Mouse (Mus musculus) c-Kit-positive CD71-positive TER-119-negative erythroid progenitor cells, embryonic 14.5 days (primary cell): ENCODE data around the gene Acyp2.

ENCODE experiments used
- DNase-seq: peaks from one replicate; pipeline ENCODE4 v3.0.0-alpha.2; 2013; ENCODE audit warnings: low read depth

Gene Acyp2

DNA sequence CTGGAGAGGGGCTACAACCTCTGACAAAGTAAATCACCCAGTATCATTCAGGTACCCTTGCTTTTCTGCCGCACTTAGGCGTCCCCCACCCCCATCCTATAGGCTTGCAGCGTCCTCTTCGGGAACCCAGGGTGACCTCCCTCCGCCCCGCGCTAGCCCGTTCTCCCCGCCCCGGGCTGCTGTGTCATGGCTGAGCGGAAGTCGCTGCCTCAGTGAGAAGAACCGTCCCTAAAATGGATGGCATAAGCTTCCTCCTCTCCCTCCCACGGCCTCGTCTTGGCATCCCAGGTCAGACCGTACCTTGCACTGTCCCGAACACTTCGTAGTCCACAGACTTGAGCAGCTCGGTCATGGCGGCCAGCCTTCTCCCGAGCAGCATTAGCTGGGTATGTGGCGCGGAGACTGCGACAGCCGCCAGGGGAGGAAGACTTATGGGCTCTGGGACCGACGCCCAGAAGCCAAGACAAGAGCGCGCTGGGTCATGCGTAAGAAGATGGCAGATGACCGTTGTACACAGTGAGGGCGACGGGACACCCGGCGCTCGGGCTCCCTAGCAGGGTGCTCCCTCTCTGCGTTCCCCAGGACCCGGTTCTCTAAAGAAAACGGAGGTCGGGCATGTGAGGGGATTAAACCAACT is at the start of gene Acyp2:
TSS of gene Acyp2 (minus strand) at position 587 of the 637 bp plus-strand sequence.
- DNase-seq: peak; percentile 68

DNA sequence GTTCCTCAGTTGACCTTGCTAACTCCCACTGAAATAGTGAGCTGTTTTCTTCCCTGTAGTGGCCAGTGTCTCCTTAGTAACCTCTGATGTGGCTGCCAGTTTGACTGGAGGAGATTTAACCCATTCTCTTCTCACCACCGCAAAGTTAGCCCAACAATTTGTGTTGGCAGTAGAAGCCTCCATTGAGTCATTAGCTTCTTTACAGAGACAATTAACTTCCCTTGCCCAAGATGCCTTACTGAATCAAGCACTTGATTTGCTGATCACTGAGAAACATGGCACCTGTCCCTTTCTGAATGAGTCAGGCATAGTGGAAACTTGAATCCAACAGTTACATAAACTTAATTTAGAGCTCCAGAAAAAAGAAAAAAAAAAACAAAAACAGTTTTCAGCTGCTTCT is 40.0 kb upstream of the Acyp2 start:
- DNase-seq: no peak

- no peak for DNase-seq
Observed at GRCm38 (mm10) chr11:30676086-30676485, 26.7 kb upstream of the Acyp2 start.

- no peak for DNase-seq
Observed at GRCm38 (mm10) chr11:30672719-30673118, 23.3 kb upstream of the Acyp2 start.

GRCm38 (mm10) chr11:30663001-30663400 is 13.6 kb upstream of the Acyp2 start:
- DNase-seq: no peak

DNA sequence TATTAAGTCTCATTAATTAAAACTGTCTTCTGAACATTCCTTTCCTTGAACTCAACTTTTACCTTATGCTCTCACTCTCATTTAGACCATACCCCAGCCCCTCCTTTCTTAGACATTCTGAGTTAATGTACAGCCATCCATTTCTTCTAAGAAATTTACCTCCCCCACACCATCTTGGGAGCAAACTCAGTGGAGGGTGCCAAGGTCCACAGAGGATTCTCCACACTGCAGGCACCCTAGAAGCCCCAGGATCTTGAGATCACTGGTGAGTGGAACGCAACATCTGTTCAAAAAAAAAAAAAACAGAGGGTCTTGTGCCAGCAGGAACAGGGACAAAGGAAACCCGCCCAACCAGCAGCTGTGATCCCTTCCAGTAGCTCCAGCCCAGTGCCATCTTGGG is 13.2 kb upstream of the Acyp2 start:
- no peak for DNase-seq

GRCm38 (mm10) chr11:30657069-30657468 is 7.7 kb upstream of the Acyp2 start:
- DNase-seq: peak; percentile 19

DNA sequence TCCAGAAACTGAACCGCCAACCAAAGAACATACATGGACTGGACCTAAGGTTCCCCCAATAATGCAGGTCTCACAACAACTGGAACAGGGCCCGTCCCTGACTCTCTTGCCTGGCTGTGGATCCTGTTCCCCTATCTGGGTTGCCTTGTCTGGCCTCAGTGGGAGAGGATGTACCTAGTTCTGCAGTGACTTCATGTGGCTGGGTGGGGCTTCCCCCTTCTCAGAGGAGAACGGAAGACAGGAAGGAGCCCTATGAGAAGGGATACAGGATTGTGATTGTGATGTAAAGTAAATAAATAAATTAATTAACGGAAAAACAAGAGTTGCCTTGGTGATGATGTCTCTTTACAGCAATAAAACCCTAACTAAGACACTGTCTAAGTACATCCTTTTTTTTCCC is 6.7 kb upstream of the Acyp2 start:
- no peak for DNase-seq

DNA sequence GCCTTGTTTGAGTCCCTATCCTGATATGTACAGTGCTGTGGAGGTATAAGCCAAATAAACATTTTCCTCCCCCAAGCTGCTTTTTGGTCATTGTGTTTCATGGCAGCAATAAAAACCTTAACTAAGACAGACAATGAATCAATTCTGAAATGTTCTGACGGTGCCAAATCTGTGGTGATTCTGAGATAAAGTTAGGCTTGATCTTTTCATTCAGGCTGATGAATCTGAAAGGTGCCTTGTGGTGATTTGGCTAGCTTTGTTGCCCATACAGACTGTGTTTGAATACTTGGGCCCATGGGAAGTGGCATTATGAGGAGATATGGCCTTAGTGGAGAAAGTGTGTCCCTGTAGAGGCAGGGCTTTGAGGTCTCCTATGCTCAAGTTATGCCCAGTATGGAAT is 1.0 kb upstream of the Acyp2 start:
- DNase-seq: no peak

GRCm38 (mm10) chr11:30635674-30636073 is 13.7 kb downstream of the Acyp2 start:
- DNase-seq: no peak

- no peak for DNase-seq
Observed at GRCm38 (mm10) chr11:30630514-30630913, 18.9 kb downstream of the Acyp2 start.

- DNase-seq: no peak
Observed at GRCm38 (mm10) chr11:30623218-30623617, 26.2 kb downstream of the Acyp2 start.

- DNase-seq: peak; percentile 61
Observed at GRCm38 (mm10) chr11:30621386-30622363, 27.7 kb downstream of the Acyp2 start.

GRCm38 (mm10) chr11:30618235-30618634 is 31.2 kb downstream of the Acyp2 start:
- no peak for DNase-seq

- no peak for DNase-seq
Observed at GRCm38 (mm10) chr11:30617571-30618097, 31.8 kb downstream of the Acyp2 start.

- no peak for DNase-seq
Observed at GRCm38 (mm10) chr11:30615977-30616376, 33.4 kb downstream of the Acyp2 start.

- DNase-seq: peak; percentile 67
Observed at GRCm38 (mm10) chr11:30613916-30614546, 35.4 kb downstream of the Acyp2 start.

DNA sequence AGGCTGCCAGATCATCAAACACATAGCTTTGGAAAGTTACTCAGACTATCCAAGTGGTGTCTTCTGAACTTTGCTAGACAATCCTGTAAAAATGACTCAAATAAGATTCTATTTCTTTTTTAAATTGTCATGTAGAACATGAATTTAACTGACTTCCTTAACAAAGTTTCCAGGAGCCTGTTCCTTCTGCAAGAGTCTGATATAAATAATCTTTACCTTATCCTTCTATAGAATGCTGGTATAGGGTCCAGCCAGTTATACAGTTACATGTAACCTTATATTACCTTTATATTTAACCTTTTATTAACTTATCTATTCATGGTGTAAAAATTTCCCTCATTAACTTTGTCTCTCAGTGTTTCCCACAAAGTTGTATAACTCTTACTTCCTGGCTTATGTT is 36.7 kb downstream of the Acyp2 start:
- DNase-seq: no peak

DNA sequence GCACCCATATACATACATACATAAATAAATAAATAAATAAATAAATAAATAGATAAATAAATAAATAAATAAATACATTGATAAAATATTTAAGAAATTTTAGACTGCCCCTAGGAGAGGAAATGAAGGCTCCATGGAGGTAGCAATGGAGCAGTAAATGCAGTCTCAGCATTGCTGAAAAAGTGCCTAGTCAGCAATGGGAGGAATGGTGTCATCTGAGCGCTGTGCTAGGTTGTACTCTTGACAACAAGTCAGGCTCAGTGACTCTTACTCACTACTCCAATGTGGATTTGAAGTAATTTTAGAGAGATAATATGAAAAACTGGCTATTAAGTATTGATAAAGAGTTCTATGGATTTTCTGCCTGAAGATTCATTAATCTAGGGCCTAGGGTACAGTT is 40.1 kb downstream of the Acyp2 start:
- no peak for DNase-seq

GRCm38 (mm10) chr11:30607587-30608518 is 41.5 kb downstream of the Acyp2 start:
- no peak for DNase-seq

DNA sequence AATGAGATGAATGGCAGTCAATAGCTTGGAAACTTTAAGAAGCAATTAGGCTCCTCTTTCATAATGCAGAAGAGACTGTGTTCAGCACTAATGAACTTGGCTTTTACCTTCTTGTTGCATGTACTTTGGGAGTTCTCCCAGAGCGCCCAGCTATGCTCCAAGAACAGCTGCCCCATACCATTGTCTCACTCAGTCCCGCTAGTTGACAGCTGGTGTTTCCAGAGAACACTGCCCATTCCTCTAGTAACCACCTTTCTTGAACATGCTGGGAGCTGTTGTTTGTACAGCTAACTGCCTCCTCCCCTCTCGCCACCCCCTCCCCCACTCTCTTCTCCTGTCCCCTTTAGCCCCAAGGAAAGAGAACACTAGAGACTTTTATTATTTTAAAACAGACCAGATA is 52.1 kb downstream of the Acyp2 start:
- no peak for DNase-seq
